Mouse (Mus musculus) adrenal gland, adult 8-10 months (tissue): ENCODE results near the gene Rpia. TPM values are rescaled to one million over a fixed set of nuclear protein-coding genes. Genes with fewer than 3 reads are reported as not detected.

ENCODE experiments used
- DNase-seq: peaks from one replicate; pipeline ENCODE4 v3.0.0; 2022
- total RNA-seq, 4 experiments: library from RNA; stranded (reverse); gene quantifications; 2 replicates each; pipeline ENCODE4 v1.2.4; 2022

Rpia gene
- total RNA-seq, 4 experiments from 2014 or later = 13.7 to 23.9 (median 20.8) TPM

DNA sequence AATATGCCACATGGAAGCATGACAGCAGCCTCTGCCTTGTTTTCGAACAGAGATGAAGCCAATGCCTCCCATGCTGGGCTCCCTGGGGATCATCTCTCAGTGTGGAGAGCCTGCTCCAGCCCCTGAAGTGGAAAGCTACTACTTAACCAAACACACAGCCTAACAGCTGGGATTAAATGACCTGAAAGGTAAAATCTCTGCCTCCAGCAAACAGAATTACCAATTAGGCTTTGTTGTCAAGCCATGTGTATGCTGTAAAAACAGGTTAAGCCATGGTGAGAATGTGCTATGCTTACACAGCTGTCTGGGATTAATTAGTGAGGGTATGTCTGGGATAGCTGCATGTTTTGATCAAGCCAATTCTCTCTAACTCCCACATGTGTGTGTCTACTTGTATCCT lies 42.3 kb downstream of the Rpia start:
- DNase-seq = no peak

DNA sequence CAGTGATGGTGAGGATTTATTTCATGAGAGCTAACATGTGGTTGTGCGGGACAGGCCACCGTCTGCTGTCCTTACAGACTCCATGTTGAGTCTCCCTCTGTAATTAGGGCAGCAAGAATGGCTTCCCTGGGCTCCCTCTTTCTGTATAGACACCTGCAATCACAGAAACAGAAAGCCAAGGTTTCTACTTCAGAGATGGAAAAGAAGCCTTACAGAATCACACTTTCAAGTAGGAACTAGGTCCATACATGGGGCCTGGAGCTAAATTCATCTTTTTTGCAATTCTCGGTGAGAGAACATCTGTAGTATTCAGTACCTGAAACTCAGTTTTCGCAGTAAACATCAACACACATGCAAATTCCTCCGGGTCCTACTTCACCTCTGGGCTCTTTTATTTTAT lies 44.3 kb downstream of the Rpia start:
- no peak for DNase-seq

DNA sequence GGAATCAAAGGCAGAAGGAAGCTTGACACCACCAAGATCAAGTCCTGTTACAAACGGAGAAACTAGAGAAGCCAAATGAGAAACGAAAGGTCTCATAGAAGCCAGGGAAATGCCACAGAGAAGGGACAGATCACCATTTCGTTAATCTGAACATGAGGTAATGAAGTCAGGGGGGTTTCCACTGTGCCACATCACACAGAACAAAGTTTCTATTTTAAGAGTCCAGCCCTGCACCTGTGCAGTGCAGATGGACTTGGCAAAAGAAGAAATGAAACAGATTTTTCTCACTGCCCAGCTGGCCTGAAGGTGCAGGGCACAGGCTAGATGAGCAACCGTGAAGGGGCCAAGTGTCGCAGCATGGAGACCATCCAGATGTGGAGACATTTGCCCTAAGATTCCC lies 48.1 kb downstream of the Rpia start:
- DNase-seq = no peak

DNA sequence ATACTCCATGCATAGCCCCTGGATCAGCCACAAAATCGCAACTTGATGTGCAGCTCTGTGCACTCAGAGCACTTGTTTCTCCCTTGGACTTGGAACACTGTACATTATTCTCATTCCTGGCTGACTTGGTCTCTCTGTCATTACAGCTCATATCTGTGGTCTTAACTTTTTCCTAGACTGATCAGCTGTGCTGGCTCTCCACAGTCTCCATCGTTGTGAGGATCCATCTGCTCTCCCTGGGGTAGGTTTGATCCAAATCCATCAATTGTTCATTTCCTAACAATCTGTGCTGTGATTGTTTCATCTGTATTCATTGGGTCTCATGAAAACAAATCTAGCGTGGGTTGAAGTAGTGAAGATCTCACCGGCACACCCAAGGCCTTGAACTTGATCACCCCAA lies 49.2 kb downstream of the Rpia start:
- DNase-seq = no peak

DNA sequence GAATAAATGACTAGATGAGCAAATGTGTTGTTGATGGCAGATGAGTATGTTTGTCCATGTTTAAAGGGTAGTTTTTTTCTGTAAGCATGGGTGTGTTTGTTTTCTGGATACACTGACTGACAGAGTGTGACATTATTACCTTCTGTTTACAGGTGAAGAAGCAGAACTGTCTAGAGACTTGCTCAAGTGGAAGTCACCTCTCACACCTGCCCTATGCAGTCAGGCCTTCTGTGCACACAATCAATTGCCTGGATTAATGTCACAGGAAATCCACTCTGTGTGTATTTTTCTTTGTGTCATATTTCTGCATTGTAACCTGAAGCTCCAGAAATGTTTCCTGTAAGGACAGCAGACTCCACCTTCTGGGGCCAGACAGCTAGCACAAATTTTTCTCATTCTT lies 51.5 kb downstream of the Rpia start:
- no peak for DNase-seq

DNA sequence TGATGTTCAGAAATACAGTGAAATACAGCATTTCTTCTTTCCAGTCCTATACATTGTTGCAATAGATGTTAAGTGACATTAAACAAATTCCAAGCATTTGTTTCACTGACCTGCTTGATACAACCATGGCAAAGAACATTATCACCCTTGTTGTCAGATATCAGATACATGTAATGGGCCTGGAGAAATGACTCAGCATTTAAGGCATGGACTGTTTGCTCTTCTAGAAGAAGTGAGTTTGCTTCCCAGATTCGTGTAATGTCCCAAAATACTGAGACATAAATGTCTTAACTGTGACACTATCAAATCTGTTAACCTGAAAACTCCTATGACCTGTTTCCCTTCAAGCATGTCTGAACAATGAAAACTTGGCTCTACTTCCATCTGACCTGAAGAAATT lies 52.6 kb downstream of the Rpia start:
- DNase-seq = no peak

DNA sequence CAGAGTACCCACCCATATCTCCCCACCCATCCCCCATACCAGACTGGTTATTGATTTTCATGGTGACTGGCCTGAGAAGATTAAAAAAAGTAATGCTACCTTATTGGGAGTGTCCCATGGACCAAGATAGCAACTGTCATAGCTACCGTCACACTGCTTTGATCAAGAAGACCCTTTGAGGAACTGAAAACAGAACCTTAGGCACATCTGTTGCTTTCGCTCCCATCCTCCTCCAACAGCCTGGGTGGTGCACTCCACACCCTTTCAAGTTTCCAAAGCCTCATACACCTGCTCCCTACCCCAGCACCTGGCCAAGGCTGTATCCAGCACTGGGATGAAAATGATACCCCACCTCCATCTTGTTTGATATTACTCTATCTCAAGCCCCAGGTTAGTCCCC lies 56.5 kb downstream of the Rpia start:
- DNase-seq = no peak

DNA sequence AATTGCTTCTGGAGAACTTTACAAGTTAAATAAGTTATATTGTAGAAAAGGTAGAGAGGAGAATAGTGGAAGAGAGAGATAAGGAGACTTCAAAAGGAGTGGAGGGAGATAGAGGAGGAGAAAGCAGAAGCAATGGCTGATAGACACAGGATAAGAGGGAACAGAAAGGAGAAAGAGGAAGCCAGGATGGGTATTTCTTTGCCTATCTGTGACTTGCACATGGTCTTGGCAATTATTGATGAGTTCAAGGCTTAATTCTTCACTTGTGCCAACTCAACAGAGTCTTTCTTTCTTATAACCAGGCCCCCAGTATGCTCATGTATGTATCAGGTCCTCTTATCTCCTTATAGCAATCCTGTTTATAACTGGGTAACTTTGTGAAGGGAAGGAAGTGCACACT lies 61.2 kb downstream of the Rpia start:
- no peak for DNase-seq

DNA sequence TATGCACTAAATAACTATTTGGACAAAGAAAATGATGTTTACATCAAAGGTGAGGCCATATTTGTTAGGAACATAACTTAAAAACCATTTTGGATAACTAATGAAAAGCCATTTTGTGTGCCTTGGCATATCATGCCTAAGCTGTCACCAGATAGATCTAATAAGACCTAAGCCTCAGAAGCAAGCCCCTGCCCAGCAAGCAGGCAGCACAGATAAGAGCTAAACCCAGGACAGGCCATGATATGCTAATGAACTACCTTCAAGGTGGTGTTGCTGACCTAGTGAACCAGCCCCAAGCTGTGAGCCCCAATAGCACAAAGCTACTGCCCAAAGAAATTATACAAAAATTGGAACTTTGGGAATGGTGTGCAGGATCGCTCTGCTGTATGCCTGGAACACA lies 62.9 kb downstream of the Rpia start:
- DNase-seq = no peak

DNA sequence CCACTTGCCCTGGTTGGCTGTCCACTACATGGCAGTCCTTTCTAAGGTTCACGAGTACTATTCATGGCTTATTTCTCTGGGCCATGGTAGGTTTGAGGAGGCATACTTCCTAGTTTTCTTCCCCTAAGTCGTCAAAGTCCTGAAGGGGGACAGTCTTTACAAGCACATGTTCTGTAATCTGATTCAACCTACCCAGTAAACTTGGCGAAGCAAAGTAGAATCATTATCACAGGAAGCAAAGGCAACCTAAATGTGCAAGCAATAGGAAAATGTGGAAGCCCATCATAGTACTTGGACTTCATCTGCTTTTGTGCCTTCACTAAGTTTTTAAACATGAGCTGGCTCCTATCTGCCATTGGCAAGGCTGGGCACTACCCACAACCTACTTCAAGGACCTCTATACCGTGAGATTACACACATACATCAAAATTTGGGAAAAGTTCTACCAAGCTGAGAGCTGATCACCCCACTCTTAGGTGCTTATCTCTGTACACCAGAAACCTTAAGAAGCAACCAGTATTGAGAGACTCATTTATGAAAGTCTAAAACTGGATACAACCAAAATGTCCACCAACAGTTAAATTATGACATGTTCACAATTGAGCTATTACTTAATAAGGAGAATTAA lies 64.8 kb downstream of the Rpia start:
- DNase-seq = no peak

DNA sequence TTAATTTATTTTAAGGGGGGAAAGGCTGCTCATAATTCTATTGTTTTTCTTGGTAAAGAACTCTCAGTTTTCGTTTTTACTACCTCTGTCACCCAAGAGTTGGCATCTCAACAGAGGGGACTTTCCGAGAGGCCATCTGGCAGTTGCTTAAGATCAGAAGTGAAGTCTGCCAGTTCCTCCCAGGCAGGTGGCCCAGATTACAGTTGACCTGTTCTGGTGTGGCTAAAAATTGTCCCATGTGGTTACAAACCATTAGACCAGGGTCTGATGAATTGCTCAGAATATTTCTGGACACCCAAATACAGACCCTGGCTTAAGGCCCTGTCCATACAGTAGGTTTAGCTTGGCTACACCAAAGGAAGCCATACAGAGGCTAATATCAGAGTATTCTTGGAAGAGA lies 66.4 kb downstream of the Rpia start:
- DNase-seq = no peak

DNA sequence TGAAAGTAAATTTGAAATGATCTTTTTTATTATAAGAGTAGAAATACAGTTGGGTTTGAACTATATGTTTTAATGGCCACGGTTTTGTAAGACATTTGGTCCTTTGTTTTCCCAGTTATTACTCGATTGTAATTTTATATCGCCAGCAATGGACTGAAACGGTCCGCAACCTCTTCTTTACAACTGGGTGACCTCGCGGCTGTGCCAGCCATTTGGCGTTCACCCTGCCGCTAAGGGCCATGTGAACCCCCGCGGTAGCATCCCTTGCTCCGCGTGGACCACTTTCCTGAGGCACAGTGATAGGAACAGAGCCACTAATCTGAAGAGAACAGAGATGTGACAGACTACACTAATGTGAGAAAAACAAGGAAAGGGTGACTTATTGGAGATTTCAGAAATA lies 67.3 kb downstream of the Rpia start:
- no peak for DNase-seq

DNA sequence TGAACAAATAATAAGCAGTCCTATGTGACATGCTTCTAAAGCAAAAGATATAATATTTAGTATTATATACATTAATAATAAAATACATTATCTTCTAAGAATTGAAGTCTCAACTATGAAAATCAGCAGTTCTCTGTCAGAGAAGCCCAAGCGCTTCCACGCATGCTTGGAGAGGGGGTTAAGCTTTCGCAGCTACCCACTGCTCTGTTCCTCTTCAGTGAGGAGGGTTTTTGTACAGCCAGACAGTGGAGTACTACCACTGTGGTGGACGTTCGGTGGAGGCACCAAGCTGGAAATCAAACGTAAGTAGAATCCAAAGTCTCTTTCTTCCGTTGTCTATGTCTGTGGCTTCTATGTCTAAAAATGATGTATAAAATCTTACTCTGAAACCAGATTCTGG lies 69.7 kb downstream of the Rpia start:
- no peak for DNase-seq

DNA sequence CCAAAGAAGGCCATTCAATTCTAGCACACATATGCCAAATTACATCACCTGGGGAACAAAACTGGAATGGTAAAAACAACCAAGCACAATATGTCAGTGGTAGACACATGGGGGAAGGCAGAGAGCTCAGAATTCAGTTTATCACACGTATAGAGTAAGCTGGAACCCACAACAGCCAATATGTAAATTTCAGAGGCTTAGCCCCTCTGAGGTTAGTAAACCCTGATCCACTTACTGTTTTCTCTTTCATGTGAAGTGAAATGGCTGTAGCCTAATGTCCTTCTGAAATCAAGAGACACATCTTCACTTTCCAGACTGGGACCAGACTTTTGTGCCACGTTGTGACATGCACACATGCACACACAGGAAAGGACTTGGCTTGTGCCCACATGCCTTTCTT lies 73.3 kb downstream of the Rpia start:
- no peak for DNase-seq

DNA sequence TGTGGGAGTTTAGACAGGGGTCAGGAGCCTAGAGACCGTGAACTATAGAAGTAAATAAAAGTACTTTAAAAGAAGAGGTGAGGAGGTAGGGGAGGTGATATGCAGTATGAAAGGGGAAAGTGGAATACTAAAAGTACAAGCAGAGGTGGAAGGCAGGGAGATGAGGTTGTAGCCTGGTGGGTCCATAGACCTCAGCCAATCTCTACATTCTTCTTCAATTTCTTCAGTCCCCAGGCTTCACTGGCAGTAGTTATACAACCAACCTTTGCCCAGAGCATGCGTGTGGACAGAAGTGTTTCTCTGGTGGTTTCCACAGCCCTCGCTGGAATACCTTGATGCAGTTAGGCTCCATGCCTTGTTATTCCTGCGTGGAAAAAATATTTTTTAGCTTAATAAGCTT lies 73.9 kb downstream of the Rpia start:
- DNase-seq = no peak

DNA sequence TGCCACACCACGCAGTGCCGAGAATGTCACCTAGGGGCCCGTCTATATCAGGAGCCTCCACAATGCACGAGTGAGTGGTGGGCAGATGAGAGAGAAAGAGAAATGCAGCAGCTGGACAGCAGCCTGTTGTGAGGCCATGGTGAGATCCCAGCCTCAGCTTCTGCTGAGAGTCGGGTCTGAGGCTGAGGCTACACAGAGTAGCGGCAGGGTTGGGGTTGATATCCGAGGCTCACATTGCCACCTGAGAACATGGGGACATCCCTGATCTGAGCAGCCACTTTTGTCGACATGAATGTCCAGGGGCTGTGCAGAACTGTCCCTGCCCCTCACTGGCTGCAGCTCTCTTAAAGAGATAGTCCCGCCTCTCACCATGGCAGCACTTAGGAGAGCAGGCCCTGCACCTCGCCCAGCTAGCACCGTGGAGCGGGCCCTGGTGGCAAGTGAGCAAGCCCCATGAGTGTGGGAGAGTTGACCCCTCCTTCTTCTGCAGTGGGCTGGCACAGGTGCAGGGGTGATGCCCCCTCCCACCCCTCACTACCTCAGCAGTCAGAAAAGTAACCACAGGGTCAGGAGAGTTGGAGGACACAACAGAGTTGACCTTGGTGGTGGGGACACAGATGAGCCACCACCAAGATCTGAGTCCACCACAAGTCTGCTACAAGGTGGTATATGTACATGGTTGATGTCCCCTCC lies 75.2 kb downstream of the Rpia start:
- no peak for DNase-seq

Other genes starting within 250 kb of the Rpia start
- 10 to 100 TPM; 22.6 to 31.6 (median 27.9) TPM for gene Eif2ak3, start 52.3 kb upstream of the Rpia start, total RNA-seq
- not detected for gene Tex37, start 126.7 kb upstream of the Rpia start, total RNA-seq
- gene Foxi3, start 164.3 kb upstream of the Rpia start, total RNA-seq = not detected